Mouse (Mus musculus) C2C12 (cell line): ENCODE data around the gene Fndc9. TPM values are rescaled to one million over a fixed set of nuclear protein-coding genes. Genes with fewer than 3 reads are reported as not detected.

Experiments
- H3K27me3 ChIP-seq: one replicate; pipeline ENCODE4 v1.6.1; 2011; ENCODE audit not compliant: control insufficient read depth, insufficient read depth, insufficient read length
- H3K36me3 ChIP-seq: one replicate; pipeline ENCODE4 v1.6.1; 2011; ENCODE audit not compliant: control insufficient read depth, insufficient read depth
- H3K4me3 ChIP-seq: one replicate; pipeline ENCODE4 v1.5.1; 2011; ENCODE audit warnings: mild to moderate bottlenecking, control low read depth; ENCODE audit not compliant: poor library complexity, insufficient read depth, severe bottlenecking
- H3K79me2 ChIP-seq: one replicate; pipeline ENCODE4 v1.6.1; 2011; ENCODE audit not compliant: control insufficient read depth, insufficient read depth
- H3K79me3 ChIP-seq: one replicate; pipeline ENCODE4 v1.6.1; 2011; ENCODE audit warnings: low read depth, control low read depth
- H3ac ChIP-seq: one replicate; pipeline ENCODE3; 2011; ENCODE audit warnings: low read depth; ENCODE audit not compliant: control insufficient read depth, insufficient read length
- CEBPB ChIP-seq: IDR thresholded peaks from one replicate; pipeline ENCODE4 v1.6.1; 2011; ENCODE audit warnings: low read depth, mild to moderate bottlenecking, control low read depth, moderate library complexity
- CTCF ChIP-seq: IDR thresholded peaks from one replicate; pipeline ENCODE4 v1.5.1; 2011; ENCODE audit not compliant: control insufficient read depth, insufficient read depth, insufficient read length
- FOSL1 ChIP-seq: IDR thresholded peaks from one replicate; pipeline ENCODE4 v1.8.0; 2011; ENCODE audit warnings: mild to moderate bottlenecking, low read length; ENCODE audit not compliant: poor library complexity, insufficient read depth, severe bottlenecking
- MAX ChIP-seq: IDR thresholded peaks from one replicate; pipeline ENCODE4 v1.6.1; 2011; ENCODE audit warnings: mild to moderate bottlenecking, control low read depth
- MYOD1 ChIP-seq: IDR thresholded peaks from one replicate; pipeline ENCODE4 v1.6.1; 2011; ENCODE audit warnings: low read depth; ENCODE audit not compliant: control insufficient read depth, insufficient read length
- MYOG ChIP-seq: IDR thresholded peaks from one replicate; pipeline ENCODE4 v1.6.1; 2011; ENCODE audit not compliant: control insufficient read depth, insufficient read length; ENCODE audit errors: extremely low read depth
- USF1 ChIP-seq: IDR thresholded peaks from one replicate; pipeline ENCODE4 v1.6.1; 2011; ENCODE audit warnings: low read depth, mild to moderate bottlenecking, control low read depth, moderate library complexity
- polyA plus RNA-seq: library from polyadenylated mRNA; unstranded; fragments of >200 nt; fragmentation: generic; extraction: Trizol; gene quantifications from one replicate; pipeline ENCODE4 v1.2.1, GENCODE M21; 2012; ENCODE audit warnings: missing spikeins

Fndc9 gene
- polyA plus RNA-seq, 1 experiment: 0.09 TPM

GRCm38 (mm10) chr11:46263291-46263690 is 28.0 kb downstream of the Fndc9 start:
- Histone ChIP-seq H3K27me3 (no peaks in the 10 kb centered on the region), H3K79me3 (no peaks in the 10 kb centered on the region), H3ac (no peak overlapping the region), H3K4me3 (no peak overlapping the region), H3K79me2 (no peaks in the 10 kb centered on the region), H3K36me3 (no peaks in the 10 kb centered on the region)
- TF ChIP-seq USF1 (no peak), CTCF (no peak), FOSL1 (no peak), CEBPB (no peak), MAX (no peak), MYOD1 (no peak), MYOG (no peak)

- Histone ChIP-seq H3K79me2 (no peaks in the 10 kb centered on the region), H3K79me3 (no peaks in the 10 kb centered on the region), H3ac (no peak overlapping the region), H3K36me3 (no peaks in the 10 kb centered on the region), H3K4me3 (no peak overlapping the region), H3K27me3 (no peaks in the 10 kb centered on the region)
- TF ChIP-seq MAX (no peak), MYOD1 (no peak), FOSL1 (no peak), CEBPB (no peak), CTCF (no peak), USF1 (no peak), MYOG (no peak)
Measured at GRCm38 (mm10) chr11:46264584-46264983, 29.3 kb downstream of the Fndc9 start.

GRCm38 (mm10) chr11:46265031-46265786 is 29.9 kb downstream of the Fndc9 start:
- Histone ChIP-seq H3K79me2 (no peaks in the 10 kb centered on the region), H3K79me3 (no peaks in the 10 kb centered on the region), H3K27me3 (no peaks in the 10 kb centered on the region), H3ac (no peak overlapping the region), H3K4me3 (no peak overlapping the region), H3K36me3 (no peaks in the 10 kb centered on the region)
- TF ChIP-seq CTCF (no peak), MAX (no peak), CEBPB (no peak), USF1 (no peak), MYOD1 (no peak), MYOG (no peak), FOSL1 (no peak)

DNA sequence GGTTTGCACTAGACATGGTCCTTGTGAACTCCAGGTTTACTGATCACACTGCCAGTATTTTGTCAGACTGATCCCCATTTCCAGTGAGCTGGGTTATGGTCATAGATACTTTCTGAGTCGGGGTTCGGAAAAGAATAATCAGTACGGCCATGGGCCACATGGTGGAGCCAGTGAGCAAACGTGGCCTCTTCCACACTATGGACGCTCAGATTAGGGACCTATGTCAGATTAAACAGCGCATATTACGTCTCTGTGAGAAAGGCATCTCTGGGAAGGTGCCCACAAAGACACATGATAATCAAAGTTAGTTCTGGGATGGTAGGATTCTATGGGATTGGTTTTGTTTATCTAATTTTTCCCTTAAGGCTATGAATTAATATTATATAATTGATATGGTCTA is 33.7 kb downstream of the Fndc9 start:
- Histone ChIP-seq H3K79me2 (no peaks in the 10 kb centered on the region), H3K4me3 (no peak overlapping the region), H3K27me3 (no peaks in the 10 kb centered on the region), H3ac (no peak overlapping the region), H3K36me3 (no peaks in the 10 kb centered on the region), H3K79me3 (no peaks in the 10 kb centered on the region)
- TF ChIP-seq CTCF: peak; percentile 43
- TF ChIP-seq CEBPB: no peak

DNA sequence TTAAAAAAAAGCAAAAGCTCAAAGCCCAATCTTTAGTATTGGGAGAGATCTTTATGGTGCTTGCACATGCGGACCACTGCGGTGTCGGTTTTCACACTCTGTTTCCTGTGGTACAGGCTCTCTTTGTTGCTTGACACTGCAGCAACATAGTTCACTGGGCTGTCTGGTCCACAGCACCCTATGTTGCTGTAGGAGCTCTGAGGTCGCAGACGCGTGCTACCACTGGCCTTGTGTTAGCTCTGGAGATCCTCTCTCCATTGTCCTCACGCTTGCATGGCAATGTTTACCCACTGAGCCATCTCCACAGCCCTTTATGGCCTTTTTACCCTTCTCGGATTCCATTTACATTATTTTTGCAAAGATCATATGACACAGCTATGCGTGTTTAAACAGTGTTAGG is 34.1 kb downstream of the Fndc9 start:
- no peaks in the 10 kb centered on the region for H3K79me3 ChIP-seq
- no peaks in the 10 kb centered on the region for H3K36me3 ChIP-seq
- H3K79me2 ChIP-seq: no peaks in the 10 kb centered on the region
- no peaks in the 10 kb centered on the region for H3K27me3 ChIP-seq
- no peak overlapping the region for H3K4me3 ChIP-seq
- no peak overlapping the region for H3ac ChIP-seq
- TF ChIP-seq MYOD1 (no peak), USF1 (no peak), FOSL1 (no peak)

DNA sequence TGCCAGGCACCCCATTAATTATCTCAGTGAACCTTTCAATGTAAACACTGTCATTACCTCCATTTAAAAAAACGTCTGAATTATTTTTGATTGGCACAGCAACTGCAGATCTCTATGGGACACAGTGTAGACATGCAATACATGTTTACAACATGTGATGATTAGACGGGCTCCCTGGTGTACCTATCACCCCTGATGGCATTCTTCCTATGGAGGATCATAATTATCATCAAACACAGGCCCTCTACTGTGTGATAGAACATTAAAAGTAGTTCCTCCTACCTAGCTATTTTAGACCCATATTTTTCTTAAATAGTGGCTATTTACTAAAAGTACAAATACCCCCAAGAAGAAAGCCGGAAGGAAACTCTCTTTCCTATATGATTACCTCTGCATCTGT is 34.6 kb downstream of the Fndc9 start:
- H3K36me3 ChIP-seq: no peaks in the 10 kb centered on the region
- H3ac ChIP-seq: no peak overlapping the region
- H3K79me2 ChIP-seq: no peaks in the 10 kb centered on the region
- TF ChIP-seq MAX: no peak
- no peak for TF ChIP-seq CTCF
- TF ChIP-seq MYOG: no peak
- TF ChIP-seq CEBPB: no peak
- TF ChIP-seq MYOD1: no peak
- no peak for TF ChIP-seq USF1
- no peak for TF ChIP-seq FOSL1
- H3K27me3 ChIP-seq: no peaks in the 10 kb centered on the region
- no peaks in the 10 kb centered on the region for H3K79me3 ChIP-seq
- H3K4me3 ChIP-seq: no peak overlapping the region
